Mouse (Mus musculus) thymus, postnatal 14 days (tissue): ENCODE data around the gene Nkrf.

ENCODE experiments used
- DNase-seq: peaks from one replicate; pipeline ENCODE4 v3.0.0; 2021

The Nkrf gene

GRCm38 (mm10) chrX:36902321-36903114 is at the start of gene Nkrf:
TSS of gene Nkrf (minus strand) at chrX:36902899.
- DNase-seq = peak; percentile 63

DNA sequence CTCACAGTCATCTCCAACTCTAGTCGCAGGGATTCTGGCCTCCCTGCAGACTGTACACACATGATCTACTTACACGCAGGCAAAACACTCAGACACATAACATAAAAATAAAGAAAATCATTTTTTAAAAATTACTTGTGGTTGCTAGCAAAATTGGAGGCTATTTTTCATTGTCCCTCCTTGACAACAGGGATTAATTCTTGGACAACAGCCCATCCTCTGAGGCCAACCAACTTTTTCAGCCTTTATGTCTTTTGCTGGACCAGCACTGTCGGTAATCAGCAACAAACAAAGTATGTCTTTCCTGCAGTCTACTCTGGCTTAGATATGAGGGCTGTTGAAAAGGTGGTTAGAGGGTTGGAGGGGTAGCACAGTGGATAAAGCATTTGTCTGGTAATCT is 38.4 kb upstream of the Nkrf start:
- no peak for DNase-seq

GRCm38 (mm10) chrX:36939806-36940413 is 37.2 kb upstream of the Nkrf start:
- DNase-seq = no peak

GRCm38 (mm10) chrX:36935326-36935966 is 32.7 kb upstream of the Nkrf start:
- no peak for DNase-seq

- DNase-seq = peak; percentile 36
Measured at GRCm38 (mm10) chrX:36930574-36930973, 27.9 kb upstream of the Nkrf start.

- DNase-seq = no peak
Measured at GRCm38 (mm10) chrX:36929694-36930093, 27.0 kb upstream of the Nkrf start.

GRCm38 (mm10) chrX:36928791-36929190 is 26.1 kb upstream of the Nkrf start:
- no peak for DNase-seq

DNA sequence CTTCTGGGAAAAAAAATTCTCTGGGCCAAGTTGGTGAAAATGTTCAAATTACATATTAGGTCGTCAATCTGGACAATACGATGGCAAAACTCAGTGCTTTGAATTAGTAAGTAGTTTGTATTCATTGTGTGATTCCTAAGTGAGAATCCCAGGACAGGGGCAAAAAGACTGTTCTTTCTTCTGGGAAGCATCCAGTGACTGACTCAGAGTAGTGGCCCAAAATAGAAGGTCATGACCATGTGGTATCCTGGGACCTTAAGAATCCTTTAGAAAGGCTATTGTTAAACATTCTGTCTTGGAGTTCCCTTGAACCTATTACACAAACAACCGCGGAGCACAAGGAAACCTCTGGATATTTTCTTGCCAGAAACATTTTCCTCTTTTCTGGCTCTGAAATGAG is 18.6 kb upstream of the Nkrf start:
- no peak for DNase-seq

- no peak for DNase-seq
Measured at GRCm38 (mm10) chrX:36917749-36918148, 15.1 kb upstream of the Nkrf start.

- peak; percentile 61 for DNase-seq
Measured at GRCm38 (mm10) chrX:36911343-36911742, 8.6 kb upstream of the Nkrf start.

DNA sequence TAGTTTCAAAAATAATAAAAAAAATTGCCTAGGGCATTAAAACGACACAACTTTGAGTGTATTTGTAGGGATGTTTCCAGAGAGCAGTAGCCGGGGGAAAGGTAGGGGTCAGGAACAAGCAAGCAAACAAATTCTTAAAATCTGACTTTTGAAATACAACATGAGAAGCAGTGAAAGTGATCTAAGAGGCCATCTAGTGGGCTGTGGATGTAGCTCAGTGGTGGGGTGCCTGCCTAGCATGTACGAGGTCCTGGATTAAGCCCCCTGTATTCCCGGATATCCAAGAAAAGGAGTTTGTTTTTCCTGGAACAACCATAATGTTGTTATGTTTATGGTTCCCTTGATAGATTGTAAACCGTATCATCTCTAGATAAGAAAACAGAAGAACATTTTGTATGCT is 3.8 kb upstream of the Nkrf start:
- DNase-seq = no peak

- peak; percentile 93 for DNase-seq
Measured at GRCm38 (mm10) chrX:36903115-36903768, 543 bp upstream of the Nkrf start.

DNA sequence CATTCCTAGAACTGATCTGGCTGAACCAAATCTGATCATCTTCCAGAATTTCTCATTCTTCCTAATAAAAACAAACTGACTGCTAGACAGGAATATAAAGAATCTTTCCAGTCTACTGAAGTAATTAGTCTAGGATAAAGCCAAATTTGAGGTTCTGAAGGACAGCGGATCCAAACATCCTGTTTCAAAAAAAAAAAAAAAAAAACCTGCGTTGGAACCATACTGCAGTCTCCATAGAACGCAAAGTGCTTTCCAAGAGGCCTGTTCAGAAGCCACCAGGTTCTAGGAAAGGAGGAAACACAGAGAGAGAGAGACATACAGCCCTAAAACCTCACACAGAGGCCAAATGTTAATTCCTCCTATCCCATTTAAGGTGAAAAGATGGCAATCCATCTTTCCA is 1.0 kb downstream of the Nkrf start:
- DNase-seq = no peak

GRCm38 (mm10) chrX:36898931-36899330 is 3.8 kb downstream of the Nkrf start:
- peak; percentile 38 for DNase-seq

GRCm38 (mm10) chrX:36884719-36885118 is 18.0 kb downstream of the Nkrf start:
- DNase-seq = peak; percentile 27

GRCm38 (mm10) chrX:36874704-36875128 is 28.0 kb downstream of the Nkrf start:
- no peak for DNase-seq

DNA sequence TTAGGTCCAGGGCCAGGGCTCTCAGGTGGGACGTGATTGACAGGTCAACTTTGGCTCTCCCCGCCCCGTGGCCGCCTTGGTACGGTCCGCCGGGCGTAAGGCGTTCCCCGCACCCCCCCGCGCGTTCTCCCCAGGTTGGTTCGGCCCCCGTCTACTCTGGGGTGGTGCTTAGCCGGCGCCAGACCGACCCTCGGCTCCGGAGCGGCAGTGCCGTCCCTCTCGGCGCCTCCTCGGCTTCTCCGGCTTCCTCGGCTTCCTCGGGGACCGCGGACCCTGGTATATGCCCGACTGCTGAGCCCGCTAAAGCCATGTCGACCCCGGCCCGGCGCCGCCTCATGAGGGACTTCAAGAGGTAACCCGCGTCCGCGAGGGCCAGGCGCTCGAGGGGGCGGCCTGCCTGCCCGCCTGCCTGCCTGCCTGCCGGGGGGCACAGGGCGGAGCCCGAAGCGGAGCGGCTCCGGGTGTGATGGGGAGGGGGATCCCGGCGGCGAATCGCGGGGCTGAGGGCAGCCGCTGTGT is 28.5 kb downstream of the Nkrf start:
- peak; percentile 93 for DNase-seq

- DNase-seq = no peak
Measured at GRCm38 (mm10) chrX:36873765-36874164, 28.9 kb downstream of the Nkrf start, which contains the start of the genes Ube2a and C330007P06Rik. TSS of gene Ube2a (plus strand) at chrX:36873900. TSS of gene C330007P06Rik (minus strand) at chrX:36874111.

GRCm38 (mm10) chrX:36870372-36870771 is 32.3 kb downstream of the Nkrf start:
- no peak for DNase-seq

DNA sequence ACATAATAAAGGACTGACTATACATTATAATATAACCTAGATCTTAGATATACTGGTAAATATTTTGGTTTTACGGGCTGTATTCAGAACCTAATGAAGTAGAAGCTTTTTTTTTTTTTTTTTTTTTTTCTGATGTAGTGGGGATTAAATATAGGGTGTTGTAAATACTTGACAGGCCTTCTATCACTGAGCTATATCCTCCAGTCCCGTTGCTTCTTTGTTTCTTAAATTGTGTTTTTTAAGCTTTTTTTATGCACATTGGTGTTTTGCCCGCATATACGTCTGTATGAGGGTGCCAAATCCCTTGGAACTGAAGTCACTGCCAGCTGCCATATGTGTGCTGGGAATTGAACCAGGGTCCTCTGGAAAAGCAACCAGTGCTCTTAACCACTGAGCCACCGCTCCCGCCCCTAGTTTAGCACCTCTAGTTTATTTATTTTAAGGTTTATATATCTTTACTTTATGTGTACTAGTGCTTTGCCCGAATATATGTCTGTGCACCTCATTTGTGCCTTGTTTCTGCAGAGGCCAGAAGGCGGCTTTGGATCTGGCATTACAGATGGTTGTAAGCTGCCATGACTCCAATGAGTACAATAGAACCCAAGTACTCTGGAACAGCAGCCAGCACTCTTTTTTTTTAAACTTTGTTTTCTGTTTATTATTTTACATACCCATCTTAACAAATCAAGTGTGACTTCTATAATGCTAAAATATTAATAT is 37.9 kb downstream of the Nkrf start:
- DNase-seq = no peak

- peak; percentile 80 for DNase-seq
Measured at GRCm38 (mm10) chrX:36863766-36864608, 38.7 kb downstream of the Nkrf start.
